Mouse (Mus musculus) spleen, adult 2 months (tissue): ENCODE data around the gene Galnt6.

Source experiments
- CTCF ChIP-seq: fragments of 200-500 bp; IDR thresholded peaks from 2 replicates; pipeline ENCODE4 v1.5.1; 2011; ENCODE audit warnings: mild to moderate bottlenecking, inconsistent platforms; ENCODE audit not compliant: insufficient read depth, insufficient read length, insufficient replicate concordance; ENCODE audit errors: extremely low read depth
- POLR2A ChIP-seq: fragments of 200-500 bp; IDR thresholded peaks from 2 replicates; pipeline ENCODE4 v1.6.1; 2011; ENCODE audit warnings: low read depth, low read length, inconsistent platforms

- TF ChIP-seq CTCF (no peak), POLR2A (no peak)
Measured at GRCm38 (mm10) chr15:100665411-100666218, 63.6 kb downstream of the Galnt6 start.
